Mouse (Mus musculus): ENCODE measurements around the gene Cyp4f18.

- TF ChIP-seq CTCF (IDR thresholded peaks at IDR 0.05; ENCODE audit: low read depth, low read length) (no peak), GATA1 (IDR thresholded peaks at IDR 0.05; ENCODE audit: borderline replicate concordance, low read length) (no peak), TAL1 (conservative IDR thresholded peaks at IDR 0.05; ENCODE audit: low read depth, low read length) (no peak)
Observed at GRCm38 (mm10) chr8:71951436-71952161, 57.8 kb downstream of the Cyp4f18 start.
